Mouse (Mus musculus) stomach, embryonic 15.5 days (tissue): ENCODE measurements around the gene Unc5cl. TPM values are rescaled to one million over a fixed set of nuclear protein-coding genes. Genes with fewer than 3 reads are reported as not detected.

ENCODE experiments used
- ATAC-seq: fragments of 200-750 bp; cut with Nextera tagmentation; 2 replicates; pipeline ENCODE4 v1.8.0; 2017; ENCODE audit warnings: low read depth, moderate number of reproducible peaks, moderate TSS enrichment; ENCODE audit not compliant: insufficient read depth, low FRiP score
- H3K27ac ChIP-seq: fragments of 300-500 bp; sonication (generic); 2 replicates; pipeline ENCODE4 v1.5.1; 2015; ENCODE audit warnings: mild to moderate bottlenecking, inconsistent platforms
- H3K27me3 ChIP-seq: fragments of 300-500 bp; sonication (generic); replicated peaks from 2 replicates; pipeline ENCODE4 v1.6.1; 2015; ENCODE audit warnings: inconsistent platforms
- H3K36me3 ChIP-seq: fragments of 300-500 bp; sonication (generic); 2 replicates; pipeline ENCODE4 v1.6.1; 2015; ENCODE audit warnings: inconsistent platforms
- H3K4me1 ChIP-seq: fragments of 300-500 bp; sonication (generic); 2 replicates; pipeline ENCODE4 v1.6.1; 2015; ENCODE audit warnings: inconsistent platforms
- H3K4me2 ChIP-seq: fragments of 300-500 bp; sonication (generic); 2 replicates; pipeline ENCODE4 v1.6.1; 2015; ENCODE audit warnings: mild to moderate bottlenecking, inconsistent platforms
- H3K4me3 ChIP-seq: fragments of 300-500 bp; sonication (generic); replicated peaks from 2 replicates; pipeline ENCODE4 v1.5.1; 2015; ENCODE audit warnings: inconsistent platforms
- H3K9ac ChIP-seq: fragments of 300-500 bp; sonication (generic); 2 replicates; pipeline ENCODE4 v1.6.1; 2015; ENCODE audit warnings: inconsistent platforms
- H3K9me3 ChIP-seq: fragments of 300-500 bp; sonication (generic); 2 replicates; pipeline ENCODE4 v1.6.1; 2016; ENCODE audit warnings: inconsistent platforms
- WGBS: fragments of 180-500 bp; shearing (Covaris S2); methylation state at CpG from one replicate; pipeline ENCODE4 v1.1.7; 2015; 5-methylcytosine and 5-hydroxymethylcytosine counted together
- polyA plus RNA-seq: library from polyadenylated mRNA; unstranded; fragments of >200 nt; fragmentation: Nextera tagmentation; extraction: Ambion mirVana; gene quantifications from 2 replicates; pipeline ENCODE4 v1.2.1, GENCODE M21; 2015

The Unc5cl gene
- polyA plus RNA-seq, 1 experiment from 2014 or later, result 14.3 TPM

- no peaks in the 10 kb centered on the region for H3K9me3 ChIP-seq
- no peak overlapping the region for H3K4me3 ChIP-seq
- 51% methylated on average over 3 of the region's 3 CpGs for WGBS
- no peaks in the 10 kb centered on the region for H3K4me1 ChIP-seq
- no peaks in the 10 kb centered on the region for H3K27me3 ChIP-seq
- H3K4me2 ChIP-seq, result no peak overlapping the region
- no peak overlapping the region for H3K27ac ChIP-seq
- no peaks in the 10 kb centered on the region for H3K36me3 ChIP-seq
- no peak for ATAC-seq
- no peak overlapping the region for H3K9ac ChIP-seq
Measured at GRCm38 (mm10) chr17:48588674-48589073, 134.0 kb downstream of the Unc5cl start.

Other genes starting within 250 kb of the Unc5cl start
- gene Trem1, start 222.1 kb upstream of the Unc5cl start, polyA plus RNA-seq, result 0.34 and 0.60 TPM in 2 replicates
- 1.1 and 1.6 TPM in 2 replicates for gene Trem3, start 207.1 kb upstream of the Unc5cl start, polyA plus RNA-seq
- gene Treml4, start 190.6 kb upstream of the Unc5cl start, polyA plus RNA-seq, result 1.3 TPM in 2 replicates
- 0.30 and 0.48 TPM in 2 replicates for gene Treml2, start 155.4 kb upstream of the Unc5cl start, polyA plus RNA-seq
- 0.68 and 0.99 TPM in 2 replicates for gene B430306N03Rik, start 138.8 kb upstream of the Unc5cl start, polyA plus RNA-seq
- gene Trem2, start 108.5 kb upstream of the Unc5cl start, polyA plus RNA-seq, result 3.3 and 4.4 TPM in 2 replicates
- gene Treml1, start 95.0 kb upstream of the Unc5cl start, polyA plus RNA-seq, result 0.42 and 0.84 TPM in 2 replicates
- gene Nfya, start 45.0 kb upstream of the Unc5cl start, polyA plus RNA-seq, result 11.4 and 12.3 TPM in 2 replicates
- 61.1 and 68.7 TPM in 2 replicates for gene Oard1, start 44.9 kb upstream of the Unc5cl start, polyA plus RNA-seq
- gene Apobec2, start 22.0 kb upstream of the Unc5cl start, polyA plus RNA-seq, result 4.4 and 5.2 TPM in 2 replicates
- 6.8 and 13.6 TPM in 2 replicates for gene Tspo2, start 3.4 kb upstream of the Unc5cl start, polyA plus RNA-seq